Mouse (Mus musculus) midbrain, postnatal 0 days (tissue): ENCODE data around the gene Usp49. TPM values are rescaled to one million over a fixed set of nuclear protein-coding genes. Genes with fewer than 3 reads are reported as not detected.

ENCODE experiments used
- ATAC-seq: fragments of 200-750 bp; cut with Nextera tagmentation; 2 replicates; pipeline ENCODE4 v1.8.0; 2017; ENCODE audit warnings: moderate number of reproducible peaks, mild to moderate bottlenecking, moderate TSS enrichment, moderate library complexity; ENCODE audit not compliant: low FRiP score
- DNase-seq: peaks from one replicate; pipeline ENCODE4 v3.0.0-alpha.2; 2015; ENCODE audit warnings: low spot score
- H3K27ac ChIP-seq: fragments of 300-500 bp; sonication (generic); 2 replicates; pipeline ENCODE4 v1.5.1; 2014; ENCODE audit warnings: low read depth, mild to moderate bottlenecking, low read length, mixed read lengths
- H3K27me3 ChIP-seq: fragments of 300-500 bp; sonication (generic); 2 replicates; pipeline ENCODE4 v1.6.1; 2014; ENCODE audit warnings: low read length, control low read depth, mixed read lengths; ENCODE audit not compliant: insufficient read depth
- H3K36me3 ChIP-seq: fragments of 300-500 bp; sonication (generic); 2 replicates; pipeline ENCODE4 v1.6.1; 2014; ENCODE audit warnings: low read length, control low read depth, mixed read lengths; ENCODE audit not compliant: insufficient read depth
- H3K4me1 ChIP-seq: fragments of 300-500 bp; sonication (generic); 2 replicates; pipeline ENCODE4 v1.6.1; 2014; ENCODE audit warnings: mild to moderate bottlenecking, control low read depth, antibody characterized with exemption, low read length, mixed read lengths; ENCODE audit not compliant: insufficient read depth
- H3K4me2 ChIP-seq: fragments of 300-500 bp; sonication (generic); 2 replicates; pipeline ENCODE4 v1.6.1; 2014; ENCODE audit warnings: low read depth, mild to moderate bottlenecking, low read length, mixed read lengths; ENCODE audit not compliant: poor library complexity, severe bottlenecking
- H3K4me3 ChIP-seq: fragments of 300-500 bp; sonication (generic); 2 replicates; pipeline ENCODE4 v1.5.1; 2014; ENCODE audit warnings: low read depth, mild to moderate bottlenecking, low read length, moderate library complexity
- H3K9ac ChIP-seq: fragments of 300-500 bp; sonication (generic); replicated peaks from 2 replicates; pipeline ENCODE4 v1.6.1; 2014; ENCODE audit warnings: mild to moderate bottlenecking, low read length, moderate library complexity, mixed read lengths; ENCODE audit not compliant: poor library complexity, severe bottlenecking
- H3K9me3 ChIP-seq: fragments of 300-500 bp; sonication (generic); 2 replicates; pipeline ENCODE4 v1.6.1; 2016; ENCODE audit warnings: low read length, control low read depth
- CTCF ChIP-seq: IDR thresholded peaks from 2 replicates; pipeline ENCODE4 v1.5.1; 2016; ENCODE audit warnings: antibody characterized with exemption, mild to moderate bottlenecking
- WGBS: fragments of 180-500 bp; shearing (Covaris S2); extraction: QIAGEN DNeasy Blood & Tissue Kit; methylation state at CpG from one replicate; pipeline ENCODE4 v1.1.7; 2014; 5-methylcytosine and 5-hydroxymethylcytosine counted together
- polyA plus RNA-seq: library from polyadenylated mRNA; unstranded; fragments of >200 nt; fragmentation: Nextera tagmentation; extraction: Ambion mirVana; gene quantifications from 2 replicates; pipeline ENCODE4 v1.2.1, GENCODE M21; 2015
- total RNA-seq: library from RNA; depleted of rRNA; stranded (reverse); fragments of >200 nt; gene quantifications from 2 replicates; pipeline ENCODE4 v1.2.3, GENCODE M21; 2014

Gene Usp49
- total and polyA plus RNA-seq, 2 experiments from 2014 or later = 3.7 to 24.4 TPM

GRCm38 (mm10) chr17:47663009-47663713 is 32.7 kb downstream of the Usp49 start:
- DNase-seq (no peak), ATAC-seq (no peak)
- Histone ChIP-seq H3K4me2 (no peak overlapping the region), H3K36me3 (no peaks in the 10 kb centered on the region), H3K4me3 (no peak overlapping the region), H3K27ac (no peak overlapping the region), H3K27me3 (no peaks in the 10 kb centered on the region), H3K4me1 (no peaks in the 10 kb centered on the region), H3K9ac (no peak overlapping the region), H3K9me3 (no peaks in the 10 kb centered on the region)
- WGBS = 39% methylated on average over 9 of the region's 9 CpGs
- no peak for TF ChIP-seq CTCF

- DNase-seq = no peak
- no peaks in the 10 kb centered on the region for H3K36me3 ChIP-seq
- no peak for TF ChIP-seq CTCF
Measured at GRCm38 (mm10) chr17:47664474-47664873, 34.0 kb downstream of the Usp49 start.

GRCm38 (mm10) chr17:47669166-47669565 is 38.7 kb downstream of the Usp49 start:
- no peak overlapping the region for H3K27ac ChIP-seq

More at GRCm38 (mm10) chr17:47664474-47664873, 34.0 kb downstream of the Usp49 start:
- WGBS = 91% methylated on average over 7 of the region's 7 CpGs
- ATAC-seq = no peak
- H3K27me3 ChIP-seq = no peaks in the 10 kb centered on the region
- no peaks in the 10 kb centered on the region for H3K9me3 ChIP-seq
- no peak overlapping the region for H3K9ac ChIP-seq
- H3K27ac ChIP-seq = no peak overlapping the region
- H3K4me1 ChIP-seq = peaks cover 3% of the 10 kb centered on the region; the same call in 1 of the 2 replicates
- no peak overlapping the region for H3K4me3 ChIP-seq
- H3K4me2 ChIP-seq = no peak overlapping the region

GRCm38 (mm10) chr17:47671988-47672310 is 41.5 kb downstream of the Usp49 start:
- Histone ChIP-seq H3K27me3 (no peaks in the 10 kb centered on the region), H3K4me2 (peak overlapping the region; percentile 57), H3K9me3 (no peaks in the 10 kb centered on the region), H3K9ac (0 out of 2 replicates have a peak overlapping the region, but pooled peaks have one; percentile 30), H3K4me3 (peak overlapping the region; percentile 32; the same call in 1 of the 2 replicates), H3K27ac (no peak overlapping the region), H3K36me3 (peaks cover 9% of the 10 kb centered on the region), H3K4me1 (peaks cover 4% of the 10 kb centered on the region; the same call in 1 of the 2 replicates)
- 0 out of 2 replicates have a peak, but pooled peaks have one; percentile 55 for ATAC-seq
- no peak for TF ChIP-seq CTCF
- peak; percentile 17 for DNase-seq
- WGBS = 25% methylated on average over 14 of the region's 14 CpGs

More at GRCm38 (mm10) chr17:47669166-47669565, 38.7 kb downstream of the Usp49 start:
- ATAC-seq = no peak
- H3K4me1 ChIP-seq = peaks cover 4% of the 10 kb centered on the region; the same call in 1 of the 2 replicates
- 35% methylated on average over 4 of the region's 4 CpGs for WGBS
- H3K36me3 ChIP-seq = peaks cover 6% of the 10 kb centered on the region
- H3K9ac ChIP-seq = no peak overlapping the region
- no peak overlapping the region for H3K4me3 ChIP-seq
- H3K4me2 ChIP-seq = no peak overlapping the region
- H3K9me3 ChIP-seq = no peaks in the 10 kb centered on the region
- peak; percentile 34 for DNase-seq
- no peak for TF ChIP-seq CTCF
- no peaks in the 10 kb centered on the region for H3K27me3 ChIP-seq

GRCm38 (mm10) chr17:47672311-47673111 is 42.0 kb downstream of the Usp49 start:
- TF ChIP-seq CTCF = peak; percentile 38
- H3K27ac ChIP-seq = no peak overlapping the region
- peak overlapping the region; percentile 32 for H3K4me3 ChIP-seq
- peak overlapping the region; percentile 57 for H3K4me2 ChIP-seq
- H3K9me3 ChIP-seq = no peaks in the 10 kb centered on the region
- peak; percentile 67 for DNase-seq
- peak overlapping the region; percentile 30; the same call in 1 of the 2 replicates for H3K9ac ChIP-seq
- H3K36me3 ChIP-seq = peaks cover 11% of the 10 kb centered on the region
- H3K27me3 ChIP-seq = no peaks in the 10 kb centered on the region
- 0 out of 2 replicates have a peak, but pooled peaks have one; percentile 28 for ATAC-seq
- WGBS = 8% methylated on average over 55 of the region's 68 CpGs
- peaks cover 4% of the 10 kb centered on the region; the same call in 1 of the 2 replicates for H3K4me1 ChIP-seq
